Mouse (Mus musculus) hindbrain, embryonic 16.5 days (tissue): Measurements from ENCODE around the gene Rhov. TPM values are rescaled to one million over a fixed set of nuclear protein-coding genes. Genes with fewer than 3 reads are reported as not detected.

Experiments used
- ATAC-seq: fragments of 200-750 bp; cut with Nextera tagmentation; 2 replicates; pipeline ENCODE4 v1.8.0; 2017; ENCODE audit warnings: moderate TSS enrichment, moderate library complexity
- H3K27ac ChIP-seq: fragments of 300-500 bp; sonication (generic); 2 replicates; pipeline ENCODE4 v1.5.1; 2014; ENCODE audit warnings: low read depth, mild to moderate bottlenecking, control low read depth, low read length, moderate library complexity
- H3K27me3 ChIP-seq: fragments of 300-500 bp; sonication (generic); replicated peaks from 2 replicates; pipeline ENCODE4 v1.6.1; 2014; ENCODE audit warnings: low read length; ENCODE audit not compliant: control insufficient read depth, insufficient read depth
- H3K36me3 ChIP-seq: fragments of 300-500 bp; sonication (generic); 2 replicates; pipeline ENCODE4 v1.6.1; 2014; ENCODE audit warnings: mild to moderate bottlenecking, low read length, moderate library complexity, mixed read lengths; ENCODE audit not compliant: control insufficient read depth, insufficient read depth
- H3K4me1 ChIP-seq: fragments of 300-500 bp; sonication (generic); 2 replicates; pipeline ENCODE4 v1.6.1; 2014; ENCODE audit warnings: low read depth, low read length; ENCODE audit not compliant: control insufficient read depth, insufficient read depth
- H3K4me2 ChIP-seq: fragments of 300-500 bp; sonication (generic); 2 replicates; pipeline ENCODE4 v1.6.1; 2014; ENCODE audit warnings: mild to moderate bottlenecking, low read length, control low read depth, moderate library complexity
- H3K4me3 ChIP-seq: fragments of 300-500 bp; sonication (generic); 2 replicates; pipeline ENCODE4 v1.5.1; 2014; ENCODE audit warnings: mild to moderate bottlenecking, low read length, control low read depth, moderate library complexity
- H3K9ac ChIP-seq: fragments of 300-500 bp; sonication (generic); 2 replicates; pipeline ENCODE4 v1.6.1; 2014; ENCODE audit warnings: low read depth, mild to moderate bottlenecking, control low read depth, low read length, moderate library complexity
- H3K9me3 ChIP-seq: fragments of 300-500 bp; sonication (generic); 2 replicates; pipeline ENCODE4 v1.6.1; 2014; ENCODE audit warnings: mild to moderate bottlenecking, low read length, moderate library complexity; ENCODE audit not compliant: control insufficient read depth
- whole genome bisulfite sequencing: fragments of 180-500 bp; shearing (Covaris S2); extraction: QIAGEN DNeasy Blood & Tissue Kit; methylation state at CpG from one replicate; pipeline ENCODE4 v1.1.7; 2014; 5-methylcytosine and 5-hydroxymethylcytosine counted together
- polyA plus RNA-seq: library from polyadenylated mRNA; unstranded; fragments of >200 nt; fragmentation: Nextera tagmentation; extraction: Ambion mirVana; gene quantifications from 2 replicates; pipeline ENCODE4 v1.2.1, GENCODE M21; 2015

The Rhov gene
- polyA plus RNA-seq, 1 experiment from 2014 or later: 56.9 TPM

DNA sequence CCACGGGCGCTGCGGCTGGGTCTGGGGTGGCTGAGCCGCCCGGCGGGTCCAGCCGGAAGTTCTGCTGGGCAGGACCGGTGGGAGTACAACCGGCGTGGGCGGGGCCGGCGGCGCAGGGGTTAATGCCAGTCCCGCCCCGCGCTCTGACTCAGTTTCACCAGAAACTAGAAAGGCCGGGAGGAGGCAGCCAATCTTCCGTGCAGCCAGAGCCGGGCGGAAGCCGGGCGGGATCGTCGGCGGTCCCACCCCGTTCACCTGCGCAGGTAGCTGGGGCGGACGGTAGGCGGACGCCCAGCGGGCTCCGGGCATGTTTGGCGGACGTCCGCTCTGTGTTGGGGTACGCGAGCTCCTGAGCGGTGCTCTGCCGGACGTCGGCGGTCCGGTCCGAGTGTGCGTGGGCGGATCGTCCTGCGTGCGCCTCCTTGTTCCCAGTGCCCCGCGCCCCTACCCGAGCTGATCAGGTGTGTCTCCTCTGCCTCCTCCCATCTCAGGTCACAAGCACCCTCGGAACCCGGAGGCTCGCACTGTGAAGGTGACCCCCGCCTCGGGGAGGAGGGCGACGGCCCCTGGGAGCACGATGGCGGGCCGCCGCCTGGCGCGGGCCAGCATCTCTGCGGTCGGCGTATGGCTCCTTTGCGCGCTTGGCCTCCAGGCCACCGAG, 33.7 kb downstream of the Rhov start, which contains the start of gene Spint1:
Spint1 (plus strand) TSS at position 153 of the 661 bp plus-strand sequence.
- peaks cover 10% of the 10 kb centered on the region for H3K4me1 ChIP-seq
- peaks cover 48% of the 10 kb centered on the region for H3K27me3 ChIP-seq
- peak within 1 kb of the TSS; percentile 39 for H3K9ac ChIP-seq
- H3K4me3 ChIP-seq: peak within 1 kb of the TSS; percentile 41
- H3K36me3 ChIP-seq: no peaks in the 10 kb centered on the region
- H3K27ac ChIP-seq: no peak within 1 kb of the TSS
- peak; percentile 37; the same call in 1 of the 2 replicates for ATAC-seq
- WGBS: 0% methylated on average over 49 of the region's 73 CpGs
- peak within 1 kb of the TSS; percentile 59 for H3K4me2 ChIP-seq
- no peaks in the 10 kb centered on the region for H3K9me3 ChIP-seq

DNA sequence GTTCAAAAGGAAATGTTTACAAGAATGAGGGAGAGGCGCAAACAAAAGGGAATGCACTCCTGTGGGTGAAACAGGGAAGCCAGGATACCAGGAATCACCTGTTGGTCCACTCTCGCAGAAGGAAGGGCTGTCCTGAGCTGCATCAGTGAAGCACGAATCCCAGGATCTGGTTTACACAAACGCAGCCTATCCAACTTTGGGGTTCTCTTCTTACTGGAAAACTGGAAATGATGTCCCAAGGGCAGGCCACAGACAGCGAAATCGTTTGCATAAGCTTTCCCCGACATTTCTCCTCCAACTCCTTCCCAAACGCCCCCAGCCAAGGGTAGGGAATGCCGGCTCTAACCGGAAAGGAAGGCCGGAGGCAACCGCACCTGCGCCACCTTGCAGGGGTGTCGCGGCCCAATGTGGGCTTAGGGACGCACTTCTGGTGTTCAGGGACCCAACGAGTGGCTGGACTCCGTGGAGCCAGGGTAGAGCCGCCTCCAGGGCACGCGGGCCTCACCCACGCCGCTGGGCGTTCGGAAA, 34.3 kb downstream of the Rhov start:
- Histone ChIP-seq H3K27me3 (peaks cover 48% of the 10 kb centered on the region), H3K9ac (peak overlapping the region; percentile 39; the same call in 1 of the 2 replicates), H3K36me3 (no peaks in the 10 kb centered on the region), H3K4me2 (peak overlapping the region; percentile 59), H3K9me3 (no peaks in the 10 kb centered on the region), H3K4me3 (peak overlapping the region; percentile 41), H3K4me1 (peaks cover 10% of the 10 kb centered on the region), H3K27ac (no peak overlapping the region)
- WGBS: 6% methylated on average over 25 of the region's 25 CpGs
- ATAC-seq: no peak

DNA sequence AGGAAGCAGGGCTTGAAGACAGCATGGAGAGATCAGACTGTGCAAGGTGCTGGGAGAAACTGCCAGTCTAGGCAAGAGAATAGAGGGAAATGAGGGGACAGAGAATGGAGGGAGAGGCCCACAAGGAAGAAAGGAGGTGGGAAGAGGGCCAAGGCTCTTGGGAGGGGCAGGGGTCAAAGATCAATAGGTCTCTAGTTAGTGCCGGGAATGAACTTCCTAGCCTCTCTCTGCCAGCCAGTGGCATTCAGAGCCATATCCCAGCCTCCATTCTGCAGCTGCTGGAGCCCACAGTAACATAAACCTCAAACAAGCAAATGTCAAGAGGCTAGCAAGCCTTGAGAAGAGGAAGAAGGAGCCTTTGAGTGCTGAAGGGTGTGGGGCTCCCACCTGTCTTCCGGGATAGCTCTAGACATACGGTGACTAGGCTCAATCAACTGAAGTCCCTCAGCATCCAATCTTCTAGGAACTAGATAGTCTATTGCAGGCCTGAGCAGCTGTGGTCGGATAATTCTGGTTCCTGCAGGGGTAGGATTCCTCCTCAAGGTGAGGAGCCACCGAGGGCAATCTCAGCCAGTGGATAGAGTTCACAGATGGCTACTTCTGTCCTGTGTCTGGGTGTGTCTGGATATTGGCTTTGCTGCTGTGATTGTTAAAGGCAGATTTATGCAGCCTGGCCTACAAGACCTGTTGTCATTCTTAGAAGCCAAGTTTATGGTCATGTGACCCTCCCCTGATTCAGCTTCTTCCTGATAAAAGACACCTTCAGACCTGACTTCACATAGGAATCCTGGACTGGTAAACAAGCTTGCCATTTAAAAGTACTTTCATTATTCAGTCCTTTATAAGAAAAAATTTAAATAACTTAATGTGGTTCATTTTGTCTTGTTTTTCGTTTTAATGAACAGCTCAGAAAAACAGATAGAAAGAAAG, 41.0 kb downstream of the Rhov start, which contains the start of gene Ppp1r14d:
Ppp1r14d (minus strand) TSS at position 132 of the 930 bp plus-strand sequence.
- Histone ChIP-seq H3K4me3 (no peak within 1 kb of the TSS), H3K9ac (no peak within 1 kb of the TSS)
- 78% methylated on average over 6 of the region's 6 CpGs for WGBS

More for the DNA sequence above, 41.0 kb downstream of the Rhov start, which contains the start of gene Ppp1r14d:
- no peak within 1 kb of the TSS for H3K4me2 ChIP-seq
- ATAC-seq: no peak
- no peaks in the 10 kb centered on the region for H3K4me1 ChIP-seq
- H3K9me3 ChIP-seq: no peaks in the 10 kb centered on the region
- H3K36me3 ChIP-seq: no peaks in the 10 kb centered on the region
- H3K27ac ChIP-seq: no peak within 1 kb of the TSS
- peaks cover 5% of the 10 kb centered on the region; the same call in 1 of the 2 replicates for H3K27me3 ChIP-seq

Other genes starting within 250 kb of the Rhov start
- gene Ccdc32, start 241.9 kb downstream of the Rhov start, polyA plus RNA-seq: 41.7 and 44.1 TPM in 2 replicates
- 3.7 and 4.1 TPM in 2 replicates for gene Rpusd2, start 236.5 kb downstream of the Rhov start, polyA plus RNA-seq
- gene Knl1, start 224.2 kb downstream of the Rhov start, polyA plus RNA-seq: 8.3 and 9.7 TPM in 2 replicates
- gene Rad51, start 158.5 kb downstream of the Rhov start, polyA plus RNA-seq: 10.6 and 12.7 TPM in 2 replicates
- gene Rmdn3, start 114.2 kb downstream of the Rhov start, polyA plus RNA-seq: 49.3 and 50.1 TPM in 2 replicates
- gene Gchfr, start 103.5 kb downstream of the Rhov start, polyA plus RNA-seq: 10.9 and 16.2 TPM in 2 replicates
- gene Gm14137, start 96.8 kb downstream of the Rhov start, polyA plus RNA-seq: 0.86 TPM in 2 replicates
- gene Zfyve19, start 62.7 kb downstream of the Rhov start, polyA plus RNA-seq: 70.4 and 75.7 TPM in 2 replicates
- gene Dnajc17, start 62.5 kb downstream of the Rhov start, polyA plus RNA-seq: 23.3 and 23.6 TPM in 2 replicates
- not detected in 2 replicates for gene Ppp1r14d, start 41.4 kb downstream of the Rhov start, polyA plus RNA-seq
- gene Spint1, start 33.9 kb downstream of the Rhov start, polyA plus RNA-seq: 0.71 and 0.79 TPM in 2 replicates
- gene Vps18, start 17.5 kb upstream of the Rhov start, polyA plus RNA-seq: 28.2 and 30.4 TPM in 2 replicates
- gene Dll4, start 54.5 kb upstream of the Rhov start, polyA plus RNA-seq: 5.3 and 6.0 TPM in 2 replicates
- gene Chac1, start 80.0 kb upstream of the Rhov start, polyA plus RNA-seq: 12.3 and 14.9 TPM in 2 replicates
- 2.8 and 3.4 TPM in 2 replicates for gene Ino80, start 206.4 kb upstream of the Rhov start, polyA plus RNA-seq